Mouse (Mus musculus) limb, embryonic 14.5 days (tissue): ENCODE data around the gene Sec14l1. TPM values are rescaled to one million over a fixed set of nuclear protein-coding genes. Genes with fewer than 3 reads are reported as not detected.
A peak's percentile ranks its signal among the peaks of the same experiment; 100 is the strongest.

Source experiments
- ATAC-seq: fragments of 200-750 bp; cut with Nextera tagmentation; 2 replicates; pipeline ENCODE4 v1.8.0; 2017; ENCODE audit warnings: low read depth, moderate number of reproducible peaks, moderate TSS enrichment; ENCODE audit not compliant: low FRiP score
- DNase-seq: peaks from one replicate; pipeline ENCODE4 v3.0.0-alpha.2; 2015; ENCODE audit warnings: low spot score
- H3K27ac ChIP-seq: fragments of 300-500 bp; sonication (generic); replicated peaks from 2 replicates; pipeline ENCODE4 v1.5.1; 2014; ENCODE audit warnings: low read depth, mild to moderate bottlenecking, low read length, moderate library complexity, mixed read lengths
- H3K27me3 ChIP-seq: fragments of 300-500 bp; sonication (generic); 2 replicates; pipeline ENCODE4 v1.6.1; 2014; ENCODE audit warnings: low read length, mixed read lengths; ENCODE audit not compliant: control insufficient read depth, insufficient read depth
- H3K36me3 ChIP-seq: fragments of 300-500 bp; sonication (generic); 2 replicates; pipeline ENCODE4 v1.6.1; 2014; ENCODE audit warnings: mild to moderate bottlenecking, low read length, moderate library complexity, mixed read lengths; ENCODE audit not compliant: control insufficient read depth, insufficient read depth
- H3K4me1 ChIP-seq: fragments of 300-500 bp; sonication (generic); 2 replicates; pipeline ENCODE4 v1.6.1; 2014; ENCODE audit warnings: antibody characterized with exemption, low read length, mixed read lengths; ENCODE audit not compliant: control insufficient read depth, insufficient read depth
- H3K4me2 ChIP-seq: fragments of 300-500 bp; sonication (generic); replicated peaks from 2 replicates; pipeline ENCODE4 v1.6.1; 2014; ENCODE audit warnings: low read depth, mild to moderate bottlenecking, low read length, moderate library complexity; ENCODE audit not compliant: severe bottlenecking
- H3K4me3 ChIP-seq: fragments of 300-500 bp; sonication (generic); replicated peaks from 2 replicates; pipeline ENCODE4 v1.5.1; 2014; ENCODE audit warnings: low read length
- H3K9ac ChIP-seq: fragments of 300-500 bp; sonication (generic); 2 replicates; pipeline ENCODE4 v1.6.1; 2014; ENCODE audit warnings: mild to moderate bottlenecking, low read depth, low read length, moderate library complexity; ENCODE audit not compliant: severe bottlenecking
- H3K9me3 ChIP-seq: fragments of 300-500 bp; sonication (generic); 2 replicates; pipeline ENCODE4 v1.6.1; 2016; ENCODE audit warnings: low read length; ENCODE audit not compliant: control insufficient read depth
- POLR2A ChIP-seq: fragments of 200-500 bp; IDR thresholded peaks from 2 replicates; pipeline ENCODE4 v1.8.0; 2012; ENCODE audit warnings: inconsistent platforms, mild to moderate bottlenecking, moderate library complexity, borderline replicate concordance; ENCODE audit not compliant: insufficient read depth, insufficient read length; ENCODE audit errors: extremely low read depth
- WGBS: fragments of 180-500 bp; shearing (Covaris S2); extraction: QIAGEN DNeasy Blood & Tissue Kit; methylation state at CpG from one replicate; pipeline ENCODE4 v1.1.7; 2014; 5-methylcytosine and 5-hydroxymethylcytosine counted together
- polyA plus RNA-seq, 2 experiments: library from polyadenylated mRNA; depleted of rRNA in 1 of 2; stranded (reverse) in 1 of 2; unstranded in 1 of 2; fragments of >200 nt; fragmentation: Nextera tagmentation in 1 of 2; extraction: Ambion mirVana in 1 of 2; gene quantifications; 2 replicates each; pipeline versions ENCODE4 v1.2.1 to v1.2.3; 2012 to 2014

Sec14l1 gene
- polyA plus RNA-seq, 2 experiments: 38.7 to 72.5 TPM

DNA sequence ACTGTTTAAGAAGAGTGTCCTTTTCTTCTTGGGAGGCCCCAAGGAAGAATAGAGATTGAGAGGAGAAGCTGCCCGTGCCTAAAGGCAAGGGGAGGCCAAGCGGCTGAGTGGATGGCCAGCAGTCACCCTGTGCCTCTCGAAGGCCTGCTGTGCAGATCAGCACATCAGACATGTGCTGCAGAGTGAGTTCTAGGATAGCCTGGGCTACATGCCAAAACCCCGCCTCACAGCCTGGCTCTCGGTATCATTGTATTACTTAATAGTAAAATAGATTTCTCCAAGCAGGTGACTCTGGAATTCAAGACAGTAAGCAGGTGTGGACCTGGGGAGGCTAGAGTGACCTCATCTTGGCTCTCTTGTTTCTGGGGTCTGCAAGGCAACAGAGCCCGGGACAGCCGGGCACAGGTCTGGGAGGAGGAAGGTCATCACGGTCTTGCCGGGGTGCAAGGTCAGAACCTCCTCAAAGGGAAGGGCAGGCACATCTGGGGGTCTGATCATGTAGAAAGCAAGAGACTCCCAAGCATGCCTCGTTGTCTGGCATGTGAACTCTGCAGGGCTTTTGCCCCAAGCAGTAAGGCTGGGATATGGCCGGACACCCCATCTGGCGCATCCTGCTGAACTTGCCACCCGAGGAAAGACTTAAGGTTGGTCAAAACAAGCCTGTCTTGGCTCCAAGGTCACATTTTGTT, 44.4 kb downstream of the Sec14l1 start:
- H3K9me3 ChIP-seq: no peaks in the 10 kb centered on the region
- no peak for TF ChIP-seq POLR2A
- H3K27me3 ChIP-seq: no peaks in the 10 kb centered on the region
- no peak overlapping the region for H3K9ac ChIP-seq
- ATAC-seq: no peak
- H3K4me2 ChIP-seq: no peak overlapping the region
- no peak overlapping the region for H3K27ac ChIP-seq
- no peak overlapping the region for H3K4me3 ChIP-seq
- DNase-seq: no peak
- 85% methylated on average over 13 of the region's 13 CpGs for WGBS
- H3K4me1 ChIP-seq: 0 out of 2 replicates have a peak, but pooled peaks cover 3% of the 10 kb centered on the region
- peaks cover 55% of the 10 kb centered on the region for H3K36me3 ChIP-seq

DNA sequence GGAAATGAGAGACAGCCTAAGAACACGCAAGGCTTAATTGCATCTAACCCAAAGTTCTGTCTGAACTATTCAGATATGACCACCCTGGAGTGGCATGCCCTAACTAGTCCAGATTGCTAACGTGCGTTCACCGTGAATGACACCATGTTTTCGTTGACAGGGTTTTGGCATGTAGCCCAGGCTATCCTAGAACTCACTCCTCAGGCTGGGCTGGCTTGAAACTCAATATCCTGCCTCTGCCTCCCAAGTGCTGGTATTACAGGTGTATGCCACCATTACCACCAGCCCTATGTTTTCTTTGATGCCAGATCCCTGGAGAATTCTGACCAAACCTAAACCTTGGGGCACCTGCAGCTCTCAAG, 45.0 kb downstream of the Sec14l1 start:
- WGBS: 75% methylated on average over 5 of the region's 5 CpGs
- no peak for ATAC-seq

DNA sequence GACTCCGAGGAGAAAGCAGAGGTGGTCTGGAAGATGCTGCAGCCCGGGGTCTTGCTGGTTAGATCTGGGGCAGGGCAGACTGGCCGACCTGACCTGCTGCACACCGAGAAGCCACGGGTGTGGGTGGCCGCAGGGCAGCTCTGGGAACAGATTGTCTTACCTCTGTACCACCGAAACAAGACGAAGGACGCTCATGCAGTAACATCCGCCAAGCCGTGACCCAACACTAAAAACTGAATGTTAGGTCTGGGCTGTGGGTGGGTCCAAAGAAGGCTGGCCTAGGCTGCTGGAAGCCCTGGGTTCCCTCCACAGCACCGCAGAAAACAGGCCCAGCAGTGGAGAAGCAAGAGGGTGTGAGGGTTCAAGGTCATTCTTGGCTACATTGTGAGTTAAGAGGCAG, 45.8 kb downstream of the Sec14l1 start:
- H3K9ac ChIP-seq: no peak overlapping the region
- no peaks in the 10 kb centered on the region for H3K27me3 ChIP-seq
- no peak for ATAC-seq
- DNase-seq: no peak
- no peaks in the 10 kb centered on the region for H3K9me3 ChIP-seq
- H3K4me3 ChIP-seq: no peak overlapping the region
- H3K4me1 ChIP-seq: 0 out of 2 replicates have a peak, but pooled peaks cover 3% of the 10 kb centered on the region
- H3K4me2 ChIP-seq: no peak overlapping the region
- H3K36me3 ChIP-seq: peaks cover 41% of the 10 kb centered on the region
- no peak for TF ChIP-seq POLR2A
- H3K27ac ChIP-seq: no peak overlapping the region
- WGBS: 93% methylated on average over 12 of the region's 12 CpGs

More for the DNA sequence above, 45.0 kb downstream of the Sec14l1 start:
- Histone ChIP-seq H3K27me3 (no peaks in the 10 kb centered on the region), H3K27ac (no peak overlapping the region), H3K36me3 (peaks cover 50% of the 10 kb centered on the region), H3K4me1 (0 out of 2 replicates have a peak, but pooled peaks cover 3% of the 10 kb centered on the region), H3K9ac (no peak overlapping the region), H3K4me3 (no peak overlapping the region), H3K4me2 (no peak overlapping the region), H3K9me3 (no peaks in the 10 kb centered on the region)
- TF ChIP-seq POLR2A: no peak
- DNase-seq: peak; percentile 32

DNA sequence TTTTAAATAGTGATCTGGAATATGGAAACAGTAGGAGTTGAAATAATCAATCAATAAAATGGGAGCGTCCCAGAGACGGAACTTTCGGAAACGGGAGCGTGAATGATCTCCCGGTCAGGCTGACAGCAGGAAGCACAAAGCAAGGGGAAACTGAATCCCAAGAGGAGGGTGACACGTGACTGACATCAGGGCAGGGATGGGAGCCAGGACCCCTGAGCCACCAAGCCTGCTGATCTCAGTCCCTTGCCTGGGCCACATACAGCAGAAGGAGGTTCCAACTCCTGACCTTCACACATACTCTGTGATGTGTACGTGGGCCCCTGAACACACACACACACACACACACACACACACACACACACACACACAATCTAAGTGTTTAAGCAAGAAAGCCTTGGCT, 46.6 kb downstream of the Sec14l1 start:
- DNase-seq: no peak
- 68% methylated on average over 8 of the region's 8 CpGs for WGBS

DNA sequence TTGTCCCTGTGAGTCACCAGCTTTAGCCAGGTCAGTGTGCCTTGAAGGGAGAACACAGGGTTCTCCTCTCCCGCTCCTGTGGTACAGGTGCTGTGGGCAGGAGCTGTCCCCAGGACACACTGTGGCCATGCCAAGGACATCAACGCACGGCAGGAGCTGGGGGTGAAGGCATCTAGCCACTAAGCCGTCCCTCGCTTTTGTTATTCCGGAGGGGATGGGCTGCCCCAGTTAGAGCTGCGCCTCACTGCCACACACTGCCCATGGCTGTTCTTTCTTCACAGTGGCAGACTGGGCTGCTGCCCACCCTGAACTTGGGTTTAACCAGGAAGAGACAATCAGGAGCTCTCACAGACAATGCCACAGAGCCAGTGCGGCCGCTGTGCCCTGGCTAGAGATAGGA, 48.1 kb downstream of the Sec14l1 start:
- Histone ChIP-seq H3K27me3 (no peaks in the 10 kb centered on the region), H3K36me3 (peaks cover 20% of the 10 kb centered on the region), H3K4me1 (no peaks in the 10 kb centered on the region), H3K27ac (no peak overlapping the region), H3K9me3 (no peaks in the 10 kb centered on the region), H3K4me2 (no peak overlapping the region), H3K9ac (no peak overlapping the region), H3K4me3 (no peak overlapping the region)
- no peak for TF ChIP-seq POLR2A
- ATAC-seq: no peak
- 77% methylated on average over 9 of the region's 9 CpGs for WGBS
- no peak for DNase-seq

More for the DNA sequence above, 46.6 kb downstream of the Sec14l1 start:
- H3K4me1 ChIP-seq: 0 out of 2 replicates have a peak, but pooled peaks cover 3% of the 10 kb centered on the region
- H3K4me3 ChIP-seq: no peak overlapping the region
- peaks cover 35% of the 10 kb centered on the region for H3K36me3 ChIP-seq
- no peaks in the 10 kb centered on the region for H3K27me3 ChIP-seq
- no peak overlapping the region for H3K4me2 ChIP-seq
- no peak for TF ChIP-seq POLR2A
- no peak overlapping the region for H3K27ac ChIP-seq
- no peak overlapping the region for H3K9ac ChIP-seq
- no peaks in the 10 kb centered on the region for H3K9me3 ChIP-seq
- ATAC-seq: no peak
